Mouse (Mus musculus) testis, adult 2 months (tissue): ENCODE data around the gene Rangap1.

Source experiments
- CTCF ChIP-seq: fragments of 200-500 bp; IDR thresholded peaks from 2 replicates; pipeline ENCODE4 v1.5.1; 2012; ENCODE audit warnings: low read depth, mild to moderate bottlenecking, inconsistent platforms, low read length, moderate library complexity; ENCODE audit not compliant: control insufficient read depth, insufficient read depth, insufficient replicate concordance
- POLR2A ChIP-seq: fragments of 200-500 bp; IDR thresholded peaks from 2 replicates; pipeline ENCODE4 v1.6.1; 2012; ENCODE audit warnings: low read depth, mild to moderate bottlenecking, inconsistent platforms, low read length, moderate library complexity; ENCODE audit not compliant: control insufficient read depth

DNA sequence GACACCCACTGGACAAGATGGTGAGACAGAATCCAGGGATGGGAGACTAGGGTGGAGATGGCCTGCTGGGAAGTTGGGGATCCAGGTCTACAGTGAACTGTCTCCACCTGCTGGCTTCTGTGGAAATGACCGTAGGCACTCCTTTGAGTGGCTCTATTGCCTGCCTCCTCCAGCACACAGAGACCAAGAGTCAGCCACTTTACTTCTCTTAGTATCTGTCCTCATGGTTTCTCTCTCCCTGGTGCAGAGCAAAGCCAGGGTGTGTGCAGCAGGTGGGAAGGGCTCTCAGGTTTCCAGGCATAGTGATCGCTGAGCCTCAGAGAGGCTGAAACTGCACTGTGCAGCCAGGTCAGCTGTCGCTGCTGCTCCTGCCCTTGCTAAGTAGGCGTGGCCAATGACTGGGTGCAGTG, 75.1 kb downstream of the Rangap1 start:
- TF ChIP-seq CTCF = peak; percentile 53; the same call in 1 of the 2 replicates
- TF ChIP-seq POLR2A = no peak
